Mouse (Mus musculus) neural tube, embryonic 15.5 days (tissue): ENCODE results near the gene Usp31. TPM values are rescaled to one million over a fixed set of nuclear protein-coding genes. Genes with fewer than 3 reads are reported as not detected.
A peak's percentile ranks its signal among the peaks of the same experiment; 100 is the strongest.

Source experiments
- ATAC-seq: fragments of 200-750 bp; cut with Nextera tagmentation; 2 replicates; pipeline ENCODE4 v1.8.0; 2017; ENCODE audit warnings: mild to moderate bottlenecking, moderate TSS enrichment, moderate library complexity; ENCODE audit not compliant: low FRiP score
- H3K27ac ChIP-seq: fragments of 300-500 bp; sonication (generic); replicated peaks from 2 replicates; pipeline ENCODE4 v1.5.1; 2015; ENCODE audit warnings: mild to moderate bottlenecking, inconsistent platforms
- H3K27me3 ChIP-seq: fragments of 300-500 bp; sonication (generic); replicated peaks from 2 replicates; pipeline ENCODE4 v1.6.1; 2015; ENCODE audit warnings: inconsistent platforms
- H3K36me3 ChIP-seq: fragments of 300-500 bp; sonication (generic); 2 replicates; pipeline ENCODE4 v1.6.1; 2015; ENCODE audit warnings: inconsistent platforms
- H3K4me1 ChIP-seq: fragments of 300-500 bp; sonication (generic); 2 replicates; pipeline ENCODE4 v1.6.1; 2015; ENCODE audit warnings: inconsistent platforms
- H3K4me2 ChIP-seq: fragments of 300-500 bp; sonication (generic); 2 replicates; pipeline ENCODE4 v1.6.1; 2015; ENCODE audit warnings: inconsistent platforms, mild to moderate bottlenecking, moderate library complexity
- H3K4me3 ChIP-seq: fragments of 300-500 bp; sonication (generic); replicated peaks from 2 replicates; pipeline ENCODE4 v1.5.1; 2015; ENCODE audit warnings: mild to moderate bottlenecking, inconsistent platforms
- H3K9ac ChIP-seq: fragments of 300-500 bp; sonication (generic); replicated peaks from 2 replicates; pipeline ENCODE4 v1.6.1; 2015; ENCODE audit warnings: mild to moderate bottlenecking, inconsistent platforms
- H3K9me3 ChIP-seq: fragments of 300-500 bp; sonication (generic); replicated peaks from 2 replicates; pipeline ENCODE4 v1.6.1; 2016; ENCODE audit warnings: inconsistent platforms
- WGBS: fragments of 180-500 bp; shearing (Covaris S2); methylation state at CpG from one replicate; pipeline ENCODE4 v1.1.7; 2015; ENCODE audit warnings: mixed read lengths; 5-methylcytosine and 5-hydroxymethylcytosine counted together
- polyA plus RNA-seq: library from polyadenylated mRNA; unstranded; fragments of >200 nt; fragmentation: Nextera tagmentation; extraction: Ambion mirVana; gene quantifications from 2 replicates; pipeline ENCODE4 v1.2.1, GENCODE M21; 2015

Gene Usp31
- polyA plus RNA-seq, 1 experiment from 2014 or later = 2.7 TPM

DNA sequence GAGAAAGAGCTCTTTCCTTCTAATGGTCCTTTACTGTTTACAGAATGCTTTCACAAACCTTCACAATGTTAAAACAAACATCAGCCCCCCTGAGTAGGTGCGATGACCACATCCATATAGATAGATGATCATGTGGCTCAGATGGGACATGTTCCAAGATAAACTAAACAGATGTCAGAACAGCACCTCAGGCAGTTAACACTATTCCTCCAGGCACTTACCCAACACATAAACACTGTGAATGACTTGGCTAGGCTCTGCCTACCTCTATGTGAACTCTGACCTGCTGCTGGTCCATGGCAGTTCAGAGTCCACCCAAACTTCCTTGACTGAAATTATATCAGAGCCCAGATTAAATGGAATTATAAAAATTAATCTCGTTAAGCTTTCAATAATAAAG, 54.4 kb downstream of the Usp31 start:
- Histone ChIP-seq H3K4me1 (no peaks in the 10 kb centered on the region), H3K9ac (no peak overlapping the region), H3K27ac (no peak overlapping the region), H3K27me3 (no peaks in the 10 kb centered on the region), H3K9me3 (no peaks in the 10 kb centered on the region), H3K36me3 (peaks cover 44% of the 10 kb centered on the region), H3K4me2 (no peak overlapping the region), H3K4me3 (no peak overlapping the region)
- 92% methylated on average over 2 of the region's 2 CpGs for WGBS
- no peak for ATAC-seq

DNA sequence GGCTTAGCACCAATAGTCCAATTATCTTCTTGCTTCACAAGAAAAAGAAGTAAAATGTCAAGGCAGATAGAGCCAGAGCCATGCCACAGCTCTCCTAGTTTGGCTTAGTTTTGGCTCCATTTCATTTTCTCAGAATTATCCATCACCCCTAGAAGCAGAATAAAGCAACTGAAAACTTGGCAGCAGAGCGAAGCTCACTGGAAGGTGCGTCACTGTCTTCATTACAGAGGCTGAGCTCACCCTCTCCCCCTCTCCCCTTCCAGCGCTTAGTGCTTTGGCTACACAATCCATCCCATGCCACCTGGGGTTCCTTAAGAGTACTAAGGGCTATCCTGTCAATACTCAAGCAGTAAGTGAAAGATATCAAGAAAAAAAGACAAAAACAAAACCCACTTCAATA, 56.3 kb downstream of the Usp31 start:
- H3K27me3 ChIP-seq = no peaks in the 10 kb centered on the region
- ATAC-seq = no peak
- no peak overlapping the region for H3K4me3 ChIP-seq
- 69% methylated on average over 3 of the region's 3 CpGs for WGBS
- H3K4me1 ChIP-seq = no peaks in the 10 kb centered on the region
- H3K9me3 ChIP-seq = no peaks in the 10 kb centered on the region
- peaks cover 44% of the 10 kb centered on the region for H3K36me3 ChIP-seq
- H3K4me2 ChIP-seq = no peak overlapping the region
- H3K9ac ChIP-seq = no peak overlapping the region
- H3K27ac ChIP-seq = no peak overlapping the region

DNA sequence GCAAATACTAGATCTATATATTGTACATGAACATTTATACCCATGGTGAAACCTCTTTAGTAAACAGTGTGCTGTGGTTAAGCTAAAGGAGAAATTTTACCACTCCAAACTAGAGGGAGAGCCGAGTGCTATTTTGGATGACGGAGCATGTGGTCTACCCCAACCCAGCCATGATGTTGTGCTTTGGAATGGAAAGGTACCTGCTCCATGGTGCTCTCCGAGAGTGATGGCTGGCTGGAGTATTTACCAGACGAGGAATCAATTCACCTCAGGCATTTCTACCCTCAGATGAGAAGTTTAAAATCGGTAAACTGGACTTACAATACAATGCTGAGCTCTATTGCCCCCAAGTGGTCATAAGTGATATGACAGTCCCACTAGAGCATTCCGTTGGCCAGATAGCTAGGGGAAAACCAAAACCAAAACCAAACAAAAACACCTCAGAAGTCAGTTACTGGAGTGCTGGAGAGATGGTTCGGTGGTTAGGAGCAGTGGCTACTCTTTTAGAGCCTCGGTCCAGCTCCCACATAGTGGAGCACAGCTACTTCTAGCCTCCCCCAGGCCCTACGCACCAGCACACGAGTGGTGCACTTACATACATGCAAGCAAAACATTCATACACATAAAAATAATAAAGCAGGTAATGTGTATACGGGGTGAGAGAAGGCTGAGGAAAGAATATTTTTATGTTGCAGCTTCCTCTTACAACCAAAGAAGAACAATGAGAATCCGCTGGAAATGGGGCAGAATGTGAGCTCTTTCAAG, 65.9 kb downstream of the Usp31 start:
- no peak overlapping the region for H3K4me3 ChIP-seq
- H3K4me2 ChIP-seq = no peak overlapping the region
- 0 out of 2 replicates have a peak, but pooled peaks have one; percentile 28 for ATAC-seq
- H3K4me1 ChIP-seq = no peaks in the 10 kb centered on the region
- H3K9me3 ChIP-seq = no peaks in the 10 kb centered on the region
- 60% methylated on average over 12 of the region's 12 CpGs for WGBS
- peaks cover 19% of the 10 kb centered on the region for H3K36me3 ChIP-seq
- H3K27me3 ChIP-seq = no peaks in the 10 kb centered on the region
- no peak overlapping the region for H3K9ac ChIP-seq
- H3K27ac ChIP-seq = no peak overlapping the region

DNA sequence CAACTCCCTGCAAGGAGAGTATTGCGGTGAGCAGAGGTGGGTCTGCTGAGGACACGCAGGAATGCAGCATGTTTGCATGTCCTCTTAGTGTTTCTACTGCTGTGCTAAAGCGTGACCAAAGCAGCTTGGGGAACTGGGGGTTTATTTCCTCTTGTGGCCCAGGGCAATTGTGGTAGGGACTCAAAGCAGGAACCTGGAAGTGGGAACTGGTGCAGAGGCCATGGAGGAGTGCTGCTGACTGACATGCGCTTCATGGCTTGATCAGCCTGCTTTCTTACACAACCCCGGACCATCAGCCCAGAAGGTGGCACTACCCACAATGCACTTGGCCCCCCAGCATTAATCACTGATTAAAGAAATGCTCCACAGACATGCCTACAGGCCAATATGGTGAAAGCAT, 70.3 kb downstream of the Usp31 start:
- no peak for ATAC-seq
- Histone ChIP-seq H3K4me2 (no peak overlapping the region), H3K27ac (no peak overlapping the region), H3K9ac (no peak overlapping the region), H3K4me3 (no peak overlapping the region), H3K36me3 (no peaks in the 10 kb centered on the region), H3K27me3 (no peaks in the 10 kb centered on the region), H3K4me1 (no peaks in the 10 kb centered on the region), H3K9me3 (0 out of 2 replicates have a peak, but pooled peaks cover 5% of the 10 kb centered on the region)
- WGBS = 81% methylated on average over 5 of the region's 5 CpGs

DNA sequence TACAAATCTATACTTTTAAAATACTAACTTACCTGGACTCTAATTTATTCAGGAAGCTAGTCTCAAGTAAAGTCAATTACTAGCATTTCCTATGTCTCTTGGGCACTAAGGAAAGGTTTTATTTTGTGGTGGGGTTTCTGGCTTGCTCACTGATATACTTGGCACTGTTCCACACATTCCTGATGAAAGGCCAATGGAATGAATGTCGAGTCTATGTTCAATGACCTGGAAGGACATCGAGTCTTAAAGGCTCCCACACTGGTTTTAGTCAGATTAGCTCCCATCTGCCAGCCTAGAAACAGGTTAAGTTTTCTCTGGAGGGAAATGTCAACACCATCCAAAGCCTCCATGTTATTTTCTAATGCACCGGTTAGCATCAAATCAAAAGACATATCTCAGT, 72.8 kb downstream of the Usp31 start:
- 55% methylated on average over 3 of the region's 3 CpGs for WGBS
- Histone ChIP-seq H3K9ac (no peak overlapping the region), H3K4me2 (no peak overlapping the region), H3K4me1 (no peaks in the 10 kb centered on the region), H3K4me3 (no peak overlapping the region), H3K27me3 (no peaks in the 10 kb centered on the region), H3K9me3 (0 out of 2 replicates have a peak, but pooled peaks cover 5% of the 10 kb centered on the region), H3K36me3 (no peaks in the 10 kb centered on the region), H3K27ac (no peak overlapping the region)
- ATAC-seq = no peak

DNA sequence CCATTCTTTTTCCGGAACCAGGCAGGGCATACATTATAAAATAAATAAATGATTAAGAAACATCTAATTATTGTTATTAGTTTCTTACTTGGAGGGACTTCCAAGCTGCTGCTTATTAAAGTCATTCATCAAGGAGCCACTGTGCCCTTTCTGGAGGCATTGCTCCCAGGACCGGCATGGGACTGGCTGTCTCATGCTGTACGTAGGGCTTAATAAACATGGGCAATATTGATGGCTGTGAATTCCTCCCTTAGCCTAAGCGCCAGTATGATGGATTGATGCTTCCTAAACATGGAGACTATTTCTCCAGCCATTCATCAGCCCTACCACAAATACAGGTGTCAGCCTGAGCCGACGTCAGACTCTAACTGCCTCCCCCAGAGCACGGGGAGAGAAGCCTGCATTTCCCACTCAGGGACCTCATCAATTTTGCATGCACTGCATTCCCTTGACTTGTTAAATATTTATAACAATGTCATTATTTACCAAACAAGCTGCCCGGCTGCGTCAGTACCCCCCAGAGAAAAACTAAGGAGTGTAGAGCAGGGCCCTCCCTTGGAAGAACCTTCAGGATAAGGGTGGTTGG, 84.1 kb downstream of the Usp31 start:
- H3K27me3 ChIP-seq = no peaks in the 10 kb centered on the region
- no peak overlapping the region for H3K9ac ChIP-seq
- H3K9me3 ChIP-seq = no peaks in the 10 kb centered on the region
- peak; percentile 91 for ATAC-seq
- peak overlapping the region; percentile 54 for H3K27ac ChIP-seq
- H3K4me2 ChIP-seq = no peak overlapping the region
- H3K36me3 ChIP-seq = no peaks in the 10 kb centered on the region
- WGBS = 39% methylated on average over 9 of the region's 9 CpGs
- peaks cover 18% of the 10 kb centered on the region for H3K4me1 ChIP-seq
- H3K4me3 ChIP-seq = no peak overlapping the region

DNA sequence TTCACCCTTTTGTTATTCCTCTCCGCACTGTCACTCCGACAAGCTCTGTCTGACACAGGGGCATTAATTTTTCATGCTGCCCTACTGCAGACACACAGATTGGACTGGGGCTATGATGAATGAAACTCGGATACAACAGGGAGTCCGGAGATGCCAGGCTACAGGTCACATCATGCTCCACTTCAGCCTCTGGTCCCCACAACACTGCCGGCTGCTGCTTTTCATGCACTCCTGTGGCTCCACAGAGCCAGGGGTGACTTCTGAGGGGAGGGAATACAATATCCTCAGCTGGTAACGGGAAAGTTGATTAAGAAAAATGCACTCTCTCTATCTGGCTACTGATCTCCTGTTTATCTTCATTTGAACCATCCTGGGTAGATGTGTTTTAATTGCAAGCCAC, 84.6 kb downstream of the Usp31 start:
- Histone ChIP-seq H3K27ac (peak overlapping the region; percentile 54), H3K27me3 (no peaks in the 10 kb centered on the region), H3K4me3 (no peak overlapping the region), H3K9ac (no peak overlapping the region), H3K9me3 (no peaks in the 10 kb centered on the region), H3K4me2 (peak overlapping the region; percentile 23; the same call in 1 of the 2 replicates), H3K4me1 (peaks cover 18% of the 10 kb centered on the region), H3K36me3 (no peaks in the 10 kb centered on the region)
- peak; percentile 73 for ATAC-seq
- WGBS = 41% methylated on average over 6 of the region's 6 CpGs

DNA sequence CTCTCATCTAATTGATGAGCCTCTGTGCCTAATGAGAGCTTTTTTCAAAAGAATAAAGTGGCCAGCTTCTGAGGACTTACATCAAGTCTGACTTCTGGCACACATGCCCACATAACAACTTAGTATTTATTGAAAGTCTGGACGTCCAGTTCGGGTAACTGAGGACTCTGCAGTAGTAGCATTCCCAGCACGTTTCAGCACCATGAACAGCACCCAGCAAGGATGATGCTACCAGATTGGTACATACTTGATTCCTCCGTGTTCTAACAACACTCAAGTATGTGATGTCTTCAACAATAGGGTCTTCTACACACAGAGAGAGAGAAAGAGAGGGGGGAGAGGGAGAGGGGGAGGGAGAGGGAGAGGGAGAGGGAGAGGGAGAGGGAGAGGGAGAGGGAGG, 105.4 kb downstream of the Usp31 start:
- no peak overlapping the region for H3K4me3 ChIP-seq
- no peaks in the 10 kb centered on the region for H3K9me3 ChIP-seq
- H3K36me3 ChIP-seq = no peaks in the 10 kb centered on the region
- no peaks in the 10 kb centered on the region for H3K4me1 ChIP-seq
- H3K4me2 ChIP-seq = no peak overlapping the region
- H3K27ac ChIP-seq = no peak overlapping the region
- no peak overlapping the region for H3K9ac ChIP-seq
- no peaks in the 10 kb centered on the region for H3K27me3 ChIP-seq
- WGBS = 31% methylated on average over 4 of the region's 4 CpGs
- no peak for ATAC-seq

DNA sequence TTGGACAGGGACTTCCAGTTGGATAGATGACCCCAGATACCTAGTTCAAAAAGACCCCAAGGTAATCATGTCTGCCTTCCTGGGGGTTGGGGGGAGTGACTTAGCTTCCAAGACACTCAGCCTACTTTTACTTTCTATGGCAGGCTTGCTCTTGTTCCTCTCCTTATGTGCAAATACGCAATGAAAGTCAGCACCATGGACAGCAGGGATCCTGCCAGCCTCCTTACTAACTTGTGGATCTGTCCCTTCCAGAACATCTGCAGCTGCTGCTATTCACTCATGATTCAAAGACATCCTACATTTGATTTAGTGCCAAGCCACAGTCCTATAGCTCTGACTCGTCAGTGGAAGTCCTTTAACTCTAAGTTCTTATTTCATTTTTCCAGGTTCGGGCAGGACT, 110.7 kb downstream of the Usp31 start:
- WGBS = 66% methylated on average over 3 of the region's 3 CpGs
- no peak overlapping the region for H3K9ac ChIP-seq

DNA sequence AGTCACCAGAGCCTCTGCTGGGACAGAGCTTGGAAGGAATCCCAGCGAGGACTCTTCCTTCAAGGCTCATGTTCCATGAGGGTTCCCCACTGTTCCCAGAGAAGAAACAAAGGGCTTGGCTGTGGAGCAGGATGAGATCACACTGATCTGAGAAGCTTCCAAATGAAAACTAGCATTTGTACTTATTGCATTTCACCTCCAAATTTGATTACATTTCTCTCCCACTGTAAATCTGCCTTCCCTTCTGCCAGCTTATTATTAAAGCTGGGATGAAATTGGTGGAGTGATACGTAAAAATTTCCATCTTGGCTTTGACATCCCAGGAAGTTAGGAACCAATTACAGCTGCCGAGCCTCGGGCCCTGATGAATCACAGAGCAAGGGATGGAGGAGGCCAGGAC, 111.6 kb downstream of the Usp31 start:
- WGBS = 70% methylated on average over 4 of the region's 4 CpGs
- H3K9ac ChIP-seq = no peak overlapping the region
- no peak overlapping the region for H3K4me3 ChIP-seq
- no peaks in the 10 kb centered on the region; the same call in 1 of the 2 replicates for H3K27me3 ChIP-seq
- no peak overlapping the region for H3K27ac ChIP-seq
- H3K4me2 ChIP-seq = no peak overlapping the region
- H3K36me3 ChIP-seq = no peaks in the 10 kb centered on the region
- no peaks in the 10 kb centered on the region for H3K4me1 ChIP-seq
- H3K9me3 ChIP-seq = no peaks in the 10 kb centered on the region
- ATAC-seq = no peak

More for the DNA sequence above, 110.7 kb downstream of the Usp31 start:
- no peaks in the 10 kb centered on the region for H3K36me3 ChIP-seq
- H3K27ac ChIP-seq = no peak overlapping the region
- no peaks in the 10 kb centered on the region for H3K9me3 ChIP-seq
- H3K27me3 ChIP-seq = no peaks in the 10 kb centered on the region; the same call in 1 of the 2 replicates
- no peaks in the 10 kb centered on the region for H3K4me1 ChIP-seq
- no peak overlapping the region for H3K4me3 ChIP-seq
- no peak overlapping the region for H3K4me2 ChIP-seq
- no peak for ATAC-seq

DNA sequence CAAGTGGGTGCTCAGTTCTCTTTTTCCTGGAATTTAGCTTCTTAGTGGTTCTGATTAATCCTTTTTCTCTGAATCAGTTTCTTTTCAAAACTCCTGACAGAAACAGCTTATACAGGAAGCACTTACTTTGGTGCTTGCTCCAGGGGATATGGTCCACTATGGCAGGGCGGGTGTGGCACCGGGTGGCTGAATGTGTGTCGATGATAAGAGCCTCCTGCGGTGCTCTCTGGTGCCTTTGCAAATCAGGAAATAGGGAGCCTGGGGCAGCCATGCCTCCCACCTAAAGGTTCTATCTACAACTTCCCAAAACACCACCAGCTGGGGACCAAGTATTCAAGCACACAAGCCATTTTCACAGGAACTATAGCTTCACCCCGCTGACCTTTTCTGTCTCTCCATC, 112.0 kb downstream of the Usp31 start:
- no peaks in the 10 kb centered on the region for H3K4me1 ChIP-seq
- H3K4me3 ChIP-seq = no peak overlapping the region
- H3K36me3 ChIP-seq = no peaks in the 10 kb centered on the region
- no peak overlapping the region for H3K4me2 ChIP-seq
- ATAC-seq = no peak
- H3K9me3 ChIP-seq = no peaks in the 10 kb centered on the region
- H3K9ac ChIP-seq = no peak overlapping the region
- H3K27me3 ChIP-seq = no peaks in the 10 kb centered on the region; the same call in 1 of the 2 replicates
- H3K27ac ChIP-seq = no peak overlapping the region
- WGBS = 84% methylated on average over 5 of the region's 5 CpGs

DNA sequence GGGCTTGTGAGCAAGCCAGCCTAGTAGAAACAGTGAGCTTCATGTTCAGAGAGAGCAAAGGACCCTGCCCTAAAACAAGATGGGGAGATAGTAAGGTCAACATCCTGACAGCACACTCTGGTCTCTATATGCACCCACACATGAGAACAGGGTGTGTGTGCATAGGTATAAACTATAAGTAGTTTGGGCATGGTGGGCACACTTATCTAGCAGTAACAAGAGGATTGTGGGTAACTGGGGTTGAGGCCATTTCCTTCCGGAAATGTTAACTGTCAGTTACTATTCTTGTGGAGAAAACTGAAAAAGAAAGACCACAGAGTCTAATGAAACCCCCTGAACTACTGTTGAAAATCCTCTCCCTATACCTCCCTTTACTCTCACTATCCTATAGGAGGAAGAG, 112.4 kb downstream of the Usp31 start:
- Histone ChIP-seq H3K4me2 (no peak overlapping the region), H3K36me3 (no peaks in the 10 kb centered on the region), H3K9me3 (no peaks in the 10 kb centered on the region), H3K4me1 (peaks cover 2% of the 10 kb centered on the region; the same call in 1 of the 2 replicates), H3K27ac (no peak overlapping the region), H3K27me3 (no peaks in the 10 kb centered on the region; the same call in 1 of the 2 replicates), H3K4me3 (no peak overlapping the region), H3K9ac (no peak overlapping the region)
- 88% methylated on average over 1 of the region's 1 CpGs for WGBS
- no peak for ATAC-seq
